Mouse (Mus musculus): ENCODE measurements at regions not wholly inside any gene's neighbourhood (a gene's known extent, or its start where the extent isn't known, plus 50 kb on each side); places are given as distances from the start of the nearest gene placed in this dataset.

GRCm38 (mm10) chr6:31148311-31148856, 189.5 kb upstream of the Klf14 start:
- ATAC-seq (ENCODE audit: insufficient read depth) (no peak), DNase-seq (ENCODE audit: low read depth in 3 of 3, low spot score in 3 of 3) (no peak)
- Histone ChIP-seq H3K4me2 (ENCODE audit: low read depth) (no peak overlapping the region), H3K9ac (replicated peaks) (no peak overlapping the region), H3K27me3 (ENCODE audit: control insufficient read depth, insufficient read depth, low read length) (no peaks in the 10 kb centered on the region), H3K27ac (no peak overlapping the region), H3K36me3 (replicated peaks; ENCODE audit: control insufficient read depth, insufficient read depth, low read depth) (no peaks in the 10 kb centered on the region), H3K4me3 (ENCODE audit: insufficient read depth in 1 of 2, low read depth in 2 of 2, low read length in 2 of 2) (no peak overlapping the region), H3K4me1 (replicated peaks; ENCODE audit: control insufficient read depth in 2 of 2, insufficient read depth in 2 of 2, low read length in 1 of 2) (no peaks in the 10 kb centered on the region; a peak in 1 of 4 replicates), H3K9me3 (ENCODE audit: control insufficient read depth, low read length) (no peaks in the 10 kb centered on the region)
- WGBS (ENCODE audit: insufficient replicate concordance) = 52% methylated on average over 8 of the region's 8 CpGs
- TF ChIP-seq EP300 (IDR thresholded peaks at IDR 0.05; ENCODE audit: low read depth) (no peak), CTCF (IDR thresholded peaks at IDR 0.05; ENCODE audit: low read depth) (no peak)

GRCm38 (mm10) chr6:31149164-31149563, 190.3 kb upstream of the Klf14 start:
- Histone ChIP-seq H3K27me3 (ENCODE audit: control insufficient read depth, insufficient read depth, low read length) (no peaks in the 10 kb centered on the region), H3K4me3 (ENCODE audit: insufficient read depth in 1 of 2, low read depth in 2 of 2, low read length in 2 of 2) (no peak overlapping the region), H3K4me1 (replicated peaks; ENCODE audit: control insufficient read depth in 2 of 2, insufficient read depth in 2 of 2, low read length in 1 of 2) (no peaks in the 10 kb centered on the region; a peak in 1 of 4 replicates), H3K9ac (replicated peaks) (no peak overlapping the region), H3K36me3 (replicated peaks; ENCODE audit: control insufficient read depth, insufficient read depth, low read depth) (no peaks in the 10 kb centered on the region), H3K27ac (no peak overlapping the region), H3K4me2 (ENCODE audit: low read depth) (no peak overlapping the region), H3K9me3 (ENCODE audit: control insufficient read depth, low read length) (no peaks in the 10 kb centered on the region)
- DNase-seq (ENCODE audit: low read depth in 3 of 3, low spot score in 3 of 3) = no peak
- WGBS (ENCODE audit: insufficient replicate concordance) = 65% methylated on average over 6 of the region's 6 CpGs
- ATAC-seq (ENCODE audit: insufficient read depth) = no peak
- TF ChIP-seq CTCF (IDR thresholded peaks at IDR 0.05; ENCODE audit: low read depth) = no peak
- no peak for TF ChIP-seq EP300 (IDR thresholded peaks at IDR 0.05; ENCODE audit: low read depth)

- Histone ChIP-seq H3K27me3 (ENCODE audit: control insufficient read depth, insufficient read depth, low read length) (no peaks in the 10 kb centered on the region), H3K4me2 (ENCODE audit: low read depth) (no peak overlapping the region), H3K9me3 (ENCODE audit: control insufficient read depth, low read length) (no peaks in the 10 kb centered on the region), H3K9ac (replicated peaks) (no peak overlapping the region), H3K4me1 (replicated peaks; ENCODE audit: control insufficient read depth in 2 of 2, insufficient read depth in 2 of 2, low read length in 1 of 2) (no peaks in the 10 kb centered on the region; a peak in 1 of 4 replicates), H3K4me3 (ENCODE audit: insufficient read depth in 1 of 2, low read depth in 2 of 2, low read length in 2 of 2) (no peak overlapping the region), H3K36me3 (replicated peaks; ENCODE audit: control insufficient read depth, insufficient read depth, low read depth) (no peaks in the 10 kb centered on the region), H3K27ac (no peak overlapping the region)
- ATAC-seq (ENCODE audit: insufficient read depth) = no peak
- TF ChIP-seq CTCF (IDR thresholded peaks at IDR 0.05; ENCODE audit: low read depth) (no peak), EP300 (IDR thresholded peaks at IDR 0.05; ENCODE audit: low read depth) (no peak)
- DNase-seq (ENCODE audit: low read depth in 3 of 3, low spot score in 3 of 3) = no peak
- 76% methylated on average over 8 of the region's 8 CpGs for WGBS (ENCODE audit: insufficient replicate concordance)
Measured at GRCm38 (mm10) chr6:31150416-31150815, 191.5 kb upstream of the Klf14 start.

- 24% methylated on average over 5 of the region's 5 CpGs for WGBS (ENCODE audit: insufficient replicate concordance)
- Histone ChIP-seq H3K36me3 (replicated peaks; ENCODE audit: control insufficient read depth, insufficient read depth, low read depth) (no peaks in the 10 kb centered on the region), H3K9me3 (ENCODE audit: control insufficient read depth, low read length) (no peaks in the 10 kb centered on the region), H3K4me2 (ENCODE audit: low read depth) (no peak overlapping the region), H3K9ac (replicated peaks) (no peak overlapping the region), H3K27me3 (ENCODE audit: control insufficient read depth, insufficient read depth, low read length) (no peaks in the 10 kb centered on the region), H3K27ac (no peak overlapping the region), H3K4me1 (replicated peaks; ENCODE audit: control insufficient read depth in 2 of 2, insufficient read depth in 2 of 2, low read length in 1 of 2) (no peaks in the 10 kb centered on the region), H3K4me3 (ENCODE audit: insufficient read depth in 1 of 2, low read depth in 2 of 2, low read length in 2 of 2) (no peak overlapping the region)
- DNase-seq (ENCODE audit: low read depth in 3 of 3, low spot score in 3 of 3) = no peak
- TF ChIP-seq EP300 (IDR thresholded peaks at IDR 0.05; ENCODE audit: low read depth) (no peak), CTCF (IDR thresholded peaks at IDR 0.05; ENCODE audit: low read depth) (peak; percentile 80)
- no peak for ATAC-seq (ENCODE audit: insufficient read depth)
Measured at GRCm38 (mm10) chr6:31155857-31156256, 197.0 kb upstream of the Klf14 start.

GRCm38 (mm10) chr6:31156999-31157398, 198.1 kb upstream of the Klf14 start:
- Histone ChIP-seq H3K27ac (no peak overlapping the region), H3K4me3 (ENCODE audit: insufficient read depth in 1 of 2, low read depth in 2 of 2, low read length in 2 of 2) (no peak overlapping the region), H3K27me3 (ENCODE audit: control insufficient read depth, insufficient read depth, low read length) (no peaks in the 10 kb centered on the region), H3K4me2 (ENCODE audit: low read depth) (no peak overlapping the region), H3K4me1 (replicated peaks; ENCODE audit: control insufficient read depth in 2 of 2, insufficient read depth in 2 of 2, low read length in 1 of 2) (no peaks in the 10 kb centered on the region), H3K36me3 (replicated peaks; ENCODE audit: control insufficient read depth, insufficient read depth, low read depth) (no peaks in the 10 kb centered on the region), H3K9me3 (ENCODE audit: control insufficient read depth, low read length) (no peaks in the 10 kb centered on the region), H3K9ac (replicated peaks) (no peak overlapping the region)
- TF ChIP-seq CTCF (IDR thresholded peaks at IDR 0.05; ENCODE audit: low read depth) (no peak), EP300 (IDR thresholded peaks at IDR 0.05; ENCODE audit: low read depth) (no peak)
- DNase-seq (ENCODE audit: low read depth in 3 of 3, low spot score in 3 of 3) = no peak
- 49% methylated on average over 2 of the region's 2 CpGs for whole genome bisulfite sequencing (ENCODE audit: insufficient replicate concordance)
- no peak for ATAC-seq (ENCODE audit: insufficient read depth)

Measured in liver, embryonic 14.5 days (tissue).